Mouse (Mus musculus): ENCODE measurements around the gene Cps1. TPM values are rescaled to one million over a fixed set of nuclear protein-coding genes. Genes with fewer than 3 reads are reported as not detected.

Gene Cps1
- polyA plus RNA-seq (2012; rRNA removed) = 253 and 280 TPM in 2 replicates

GRCm38 (mm10) chr1:67122797-67123196, at the start of gene Cps1:
Gene Cps1 (plus strand): TSS chr1:67123026.

Other genes with a start within 250 kb of the Cps1 start
- gene Myl1, start 177.6 kb upstream of the Cps1 start, polyA plus RNA-seq (2012; rRNA removed) = 0.50 and 1.2 TPM in 2 replicates
- gene Lancl1, start 84.2 kb upstream of the Cps1 start, polyA plus RNA-seq (2012; rRNA removed) = 20.0 and 24.3 TPM in 2 replicates